16 mouse cellular contexts compared by ENCODE assay signal in the genomic region with DNA sequence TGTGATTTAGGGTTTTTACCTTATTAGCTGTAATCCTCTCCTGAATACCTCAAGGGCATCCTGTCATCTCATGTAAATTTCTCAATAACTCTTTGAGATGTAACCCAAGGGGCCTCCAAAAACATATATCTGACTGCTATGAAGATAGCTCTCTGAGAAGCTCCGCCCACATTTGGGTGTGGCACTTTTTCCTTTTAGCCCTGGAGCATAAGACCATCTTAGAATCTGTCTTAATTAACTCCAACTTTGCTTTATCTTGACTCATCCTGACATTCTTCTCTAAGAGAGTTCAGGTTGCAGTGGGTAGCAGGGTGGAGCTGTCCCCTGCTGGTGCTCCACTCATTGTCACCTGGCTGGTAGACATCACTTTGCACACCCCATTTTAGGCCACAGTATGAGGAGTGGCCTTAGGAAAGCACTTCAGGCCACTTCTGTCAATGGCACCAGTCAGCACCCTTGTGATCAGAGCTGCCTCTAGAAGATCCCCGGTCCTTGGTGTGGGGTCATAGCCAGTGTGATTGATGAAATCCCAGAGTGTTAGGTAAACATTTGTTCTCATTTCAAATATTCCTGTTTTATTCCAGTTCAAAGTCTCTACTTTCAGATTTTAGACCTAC. TPM values are rescaled to one million over a fixed set of nuclear protein-coding genes. Genes with fewer than 3 reads are reported as not detected.
A peak's percentile ranks its signal among the peaks of the same experiment; 100 is the strongest.
DNase-seq lines count a peak whose midpoint lies in the region; ATAC-seq and TF ChIP-seq lines count a peak whose summit lies in the region.
"Had no signal": no experiment of that assay in that cellular context is flagged by ENCODE, and none has a peak within 500 bp of the region (broad histone marks: within the 10 kb centered on the region; RNA-seq: fewer than 3 reads in every experiment).

No protein-coding gene starts in this region.

- no peak overlapping the region for H3K4me3 ChIP-seq in heart, embryonic 10.5 days
- H3K4me3 ChIP-seq in limb, embryonic 10.5 days = no peak overlapping the region
- no peak overlapping the region for H3K4me3 ChIP-seq in lung, adult 2 months (replicated peaks; ENCODE audit: extremely low read depth, low read depth, low read length)
- H3K4me3 ChIP-seq in forebrain, embryonic 16.5 days (replicated peaks; ENCODE audit: low read length) = no peak overlapping the region
- no peak overlapping the region for H3K4me3 ChIP-seq in kidney, embryonic 15.5 days (replicated peaks)
- H3K4me3 ChIP-seq: erythroblast, embryonic 14.5 days; hindbrain, embryonic 13.5 days; layer of hippocampus, adult 2 months; midbrain, embryonic 15.5 days; stomach, embryonic 15.5 days had no signal

- ATAC-seq in megakaryocyte-erythroid progenitor cell, adult 5-6 weeks (replicated peaks; ENCODE audit: low FRiP score, low TSS enrichment, poor library complexity, severe bottlenecking) = peak; percentile 31
- ATAC-seq in forebrain, embryonic 16.5 days = no peak
- ATAC-seq in kidney, embryonic 15.5 days (replicated peaks; ENCODE audit: low FRiP score) = no peak
- ATAC-seq: midbrain, embryonic 15.5 days had no signal

- H3K27me3 ChIP-seq in heart, embryonic 10.5 days (ENCODE audit: insufficient read depth, poor library complexity, severe bottlenecking) = peaks cover 28% of the 10 kb centered on the region
- no peaks in the 10 kb centered on the region for H3K27me3 ChIP-seq in limb, embryonic 10.5 days (ENCODE audit: low read depth, poor library complexity, severe bottlenecking)
- no peaks in the 10 kb centered on the region for H3K27me3 ChIP-seq in forebrain, embryonic 16.5 days (replicated peaks; ENCODE audit: control insufficient read depth, insufficient read depth, low read length)
- no peaks in the 10 kb centered on the region for H3K27me3 ChIP-seq in kidney, embryonic 15.5 days
- H3K27me3 ChIP-seq: hindbrain, embryonic 13.5 days; midbrain, embryonic 15.5 days; stomach, embryonic 15.5 days had no signal

- H3K4me2 ChIP-seq in forebrain, embryonic 16.5 days (ENCODE audit: low read length) = no peak overlapping the region
- H3K4me2 ChIP-seq in kidney, embryonic 15.5 days = no peak overlapping the region
- H3K4me2 ChIP-seq: hindbrain, embryonic 13.5 days; midbrain, embryonic 15.5 days; stomach, embryonic 15.5 days had no signal

- no peaks in the 10 kb centered on the region for H3K36me3 ChIP-seq in heart, embryonic 10.5 days
- H3K36me3 ChIP-seq in limb, embryonic 10.5 days = no peaks in the 10 kb centered on the region
- no peaks in the 10 kb centered on the region for H3K36me3 ChIP-seq in forebrain, embryonic 16.5 days (ENCODE audit: control insufficient read depth, insufficient read depth)
- no peaks in the 10 kb centered on the region for H3K36me3 ChIP-seq in kidney, embryonic 15.5 days
- H3K36me3 ChIP-seq: hindbrain, embryonic 13.5 days; midbrain, embryonic 15.5 days; stomach, embryonic 15.5 days had no signal

- peak; percentile 74 for DNase-seq in heart, adult 11 months
- no peak for DNase-seq in heart, embryonic 10.5 days (ENCODE audit: low spot score)
- peak; percentile 22 for DNase-seq in limb, embryonic 10.5 days (ENCODE audit: low spot score)
- DNase-seq in lung, adult 2 months = peak; percentile 31
- DNase-seq in layer of hippocampus, adult 18-20 months (ENCODE audit: low spot score in 2 of 2) = no peak
- DNase-seq: gastrocnemius, postnatal 36 days; kidney, adult 18-20 months; thymus, postnatal 36 days had no signal

- 69% methylated on average over 2 of the region's 2 CpGs for WGBS in heart, embryonic 10.5 days
- 86% methylated on average over 2 of the region's 2 CpGs for WGBS in limb, embryonic 10.5 days
- WGBS in lung, adult 2 months = 44% methylated on average over 2 of the region's 2 CpGs
- WGBS in forebrain, embryonic 16.5 days = 90% methylated on average over 2 of the region's 2 CpGs
- 86% methylated on average over 2 of the region's 2 CpGs for WGBS in kidney, embryonic 15.5 days

- H3K27ac ChIP-seq in heart, embryonic 10.5 days = no peak overlapping the region
- H3K27ac ChIP-seq in limb, embryonic 10.5 days = no peak overlapping the region
- no peak overlapping the region for H3K27ac ChIP-seq in forebrain, embryonic 16.5 days (ENCODE audit: low read length)
- no peak overlapping the region for H3K27ac ChIP-seq in kidney, embryonic 15.5 days
- H3K27ac ChIP-seq: hindbrain, embryonic 13.5 days; layer of hippocampus, adult 2 months; midbrain, embryonic 15.5 days; stomach, embryonic 15.5 days had no signal

- H3K9me3 ChIP-seq in heart, embryonic 10.5 days = peaks cover 3% of the 10 kb centered on the region; the same call in 1 of the 2 replicates
- H3K9me3 ChIP-seq in limb, embryonic 10.5 days (replicated peaks) = no peaks in the 10 kb centered on the region
- H3K9me3 ChIP-seq in forebrain, embryonic 16.5 days (ENCODE audit: control insufficient read depth, low read length) = no peaks in the 10 kb centered on the region
- no peaks in the 10 kb centered on the region for H3K9me3 ChIP-seq in kidney, embryonic 15.5 days (replicated peaks)
- H3K9me3 ChIP-seq: hindbrain, embryonic 13.5 days; midbrain, embryonic 15.5 days; stomach, embryonic 15.5 days had no signal

- no peaks in the 10 kb centered on the region for H3K4me1 ChIP-seq in heart, embryonic 10.5 days
- H3K4me1 ChIP-seq in limb, embryonic 10.5 days = no peaks in the 10 kb centered on the region
- H3K4me1 ChIP-seq in lung, adult 2 months (ENCODE audit: control insufficient read depth, insufficient read depth, low read length) = no peaks in the 10 kb centered on the region
- H3K4me1 ChIP-seq in forebrain, embryonic 16.5 days (replicated peaks; ENCODE audit: control insufficient read depth, insufficient read depth, low read length) = no peaks in the 10 kb centered on the region
- no peaks in the 10 kb centered on the region for H3K4me1 ChIP-seq in kidney, embryonic 15.5 days
- H3K4me1 ChIP-seq: midbrain, embryonic 15.5 days had no signal

- no peak for TF ChIP-seq POLR2A in lung, adult 2 months (IDR thresholded peaks at IDR 0.05; ENCODE audit: borderline replicate concordance, extremely low read depth, low read depth, low read length)

- H3K9ac ChIP-seq in forebrain, embryonic 16.5 days (replicated peaks; ENCODE audit: low read depth, low read length) = no peak overlapping the region
- H3K9ac ChIP-seq in kidney, embryonic 15.5 days = no peak overlapping the region
- H3K9ac ChIP-seq: hindbrain, embryonic 13.5 days; midbrain, embryonic 15.5 days; stomach, embryonic 15.5 days had no signal

- no peak for TF ChIP-seq CTCF in lung, adult 2 months (IDR thresholded peaks at IDR 0.05; ENCODE audit: insufficient read depth, low read length)

RNA-seq across cellular contexts. Expression of a gene that starts 6.1 kb away (rescaled TPM):
- polyA plus RNA-seq in heart, embryonic 10.5 days (2016; fragmentation: Nextera tagmentation; extraction: Ambion mirVana) = 38.2 and 58.5 TPM in 2 replicates
- polyA plus RNA-seq in limb, embryonic 10.5 days (2016; fragmentation: Nextera tagmentation; extraction: Ambion mirVana) = 59.9 and 67.6 TPM in 2 replicates
- polyA plus RNA-seq in lung, adult 2 months (2012; rRNA removed) = 19.2 and 20.6 TPM in 2 replicates
- 93.2 and 102 TPM in 2 replicates for total RNA-seq in megakaryocyte-erythroid progenitor cell, adult 5-6 weeks (2014; fragmentation: Nextera tagmentation)
- 109 and 114 TPM in 2 replicates for total RNA-seq in megakaryocyte-erythroid progenitor cell, adult 5-6 weeks (2017)
- polyA plus RNA-seq in forebrain, embryonic 16.5 days (2015; fragmentation: Nextera tagmentation; extraction: Ambion mirVana) = 83.0 and 83.1 TPM in 2 replicates
- 56.4 and 56.7 TPM in 2 replicates for polyA plus RNA-seq in kidney, embryonic 15.5 days (2015; fragmentation: Nextera tagmentation; extraction: Ambion mirVana)
- total RNA-seq in layer of hippocampus, adult 18-20 months (2021) = 10 to 100 TPM; 81.4 to 83.4 TPM

RNA-seq across cellular contexts. Expression of a gene that starts 52.7 kb away (rescaled TPM):
- 7.5 and 7.7 TPM in 2 replicates for polyA plus RNA-seq in heart, embryonic 10.5 days (2016; fragmentation: Nextera tagmentation; extraction: Ambion mirVana)
- 1.7 and 2.0 TPM in 2 replicates for polyA plus RNA-seq in limb, embryonic 10.5 days (2016; fragmentation: Nextera tagmentation; extraction: Ambion mirVana)
- polyA plus RNA-seq in lung, adult 2 months (2012; rRNA removed) = 4.2 and 4.3 TPM in 2 replicates
- 54.3 and 72.8 TPM in 2 replicates for total RNA-seq in megakaryocyte-erythroid progenitor cell, adult 5-6 weeks (2014; fragmentation: Nextera tagmentation)
- 52.8 and 54.1 TPM in 2 replicates for total RNA-seq in megakaryocyte-erythroid progenitor cell, adult 5-6 weeks (2017)
- polyA plus RNA-seq in forebrain, embryonic 16.5 days (2015; fragmentation: Nextera tagmentation; extraction: Ambion mirVana) = 10.2 and 10.5 TPM in 2 replicates
- polyA plus RNA-seq in kidney, embryonic 15.5 days (2015; fragmentation: Nextera tagmentation; extraction: Ambion mirVana) = 6.4 and 6.6 TPM in 2 replicates
- total RNA-seq in layer of hippocampus, adult 18-20 months (2021) = 1 to 10 TPM; 1.9 to 3.0 TPM

RNA-seq across cellular contexts. Expression of a gene that starts 53.8 kb away (rescaled TPM):
- 2.0 and 2.6 TPM in 2 replicates for polyA plus RNA-seq in heart, embryonic 10.5 days (2016; fragmentation: Nextera tagmentation; extraction: Ambion mirVana)
- 1.2 and 1.7 TPM in 2 replicates for polyA plus RNA-seq in limb, embryonic 10.5 days (2016; fragmentation: Nextera tagmentation; extraction: Ambion mirVana)
- polyA plus RNA-seq in lung, adult 2 months (2012; rRNA removed) = 3.2 and 3.5 TPM in 2 replicates
- 34.5 and 36.0 TPM in 2 replicates for total RNA-seq in megakaryocyte-erythroid progenitor cell, adult 5-6 weeks (2014; fragmentation: Nextera tagmentation)
- total RNA-seq in megakaryocyte-erythroid progenitor cell, adult 5-6 weeks (2017) = 32.1 and 34.1 TPM in 2 replicates
- polyA plus RNA-seq in forebrain, embryonic 16.5 days (2015; fragmentation: Nextera tagmentation; extraction: Ambion mirVana) = 3.4 and 5.0 TPM in 2 replicates
- polyA plus RNA-seq in kidney, embryonic 15.5 days (2015; fragmentation: Nextera tagmentation; extraction: Ambion mirVana) = 3.8 and 5.2 TPM in 2 replicates
- total RNA-seq in layer of hippocampus, adult 18-20 months (2021) = 1 to 10 TPM; 8.7 to 8.9 TPM

Comparison
In these comparisons a context has a peak if more than half of its experiments do, and no peak if none do; other contexts are left out.
1. DNase-seq: peak in heart, adult 11 months (single experiment), limb, embryonic 10.5 days (single experiment) and lung, adult 2 months (single experiment); none in heart, embryonic 10.5 days (single experiment) and layer of hippocampus, adult 18-20 months (0 of 2).